Mouse (Mus musculus) T-helper 1 cell (primary cell): ENCODE results near the gene Rassf1.

ENCODE experiments used
- in situ Hi-C: fragments of 300-600 bp; cut with MboI, MseI; formaldehyde crosslinking; loops from one replicate; pipeline ENCODE4 v1.15.1; 2025; ENCODE audit warnings: high pct_unique_total_duplicates

Rassf1 gene

DNA sequence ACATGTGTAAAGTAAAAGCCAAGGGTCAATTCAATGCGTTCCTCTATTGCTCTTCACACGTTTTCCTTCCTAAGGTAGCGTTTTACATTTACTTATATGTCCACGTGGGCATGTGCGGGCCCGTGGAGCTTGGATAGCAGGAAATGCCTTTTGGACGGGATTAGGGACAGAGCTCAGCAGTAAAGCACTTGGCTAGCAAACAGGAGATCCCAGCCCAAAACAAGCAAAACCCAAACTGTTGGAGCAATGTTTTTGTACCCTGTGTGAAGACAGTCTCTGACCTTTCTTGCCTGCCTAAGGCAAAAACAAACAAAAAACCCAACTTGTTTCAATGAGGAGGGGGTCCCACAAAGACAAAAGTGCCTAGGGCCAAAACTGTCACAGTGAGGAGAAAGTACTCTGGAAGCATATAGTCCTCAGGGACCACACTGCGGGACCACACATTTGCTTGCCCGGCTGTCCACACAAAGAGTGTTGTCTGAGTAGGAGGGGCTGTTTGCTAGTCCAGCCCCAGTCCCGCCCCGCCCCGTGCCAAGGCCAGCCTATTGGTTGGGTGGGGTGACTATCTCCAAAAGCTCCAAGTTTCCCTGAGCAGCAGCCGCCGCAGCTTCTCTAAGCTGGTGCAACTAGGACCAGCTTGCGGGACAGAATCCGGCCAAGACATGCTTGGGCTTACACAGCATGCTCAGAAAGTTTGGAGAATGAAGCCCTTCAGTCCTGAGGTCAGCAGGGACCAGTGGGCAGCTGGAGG lies 25.2 kb downstream of the Rassf1 start, which contains the start of gene Hyal1:
TSS of gene Hyal1 (plus strand) at position 571 of the 751 bp plus-strand sequence.
- in situ Hi-C loops, result no loop called here

GRCm38 (mm10) chr9:107577871-107578270 lies 26.5 kb downstream of the Rassf1 start:
- in situ Hi-C loops, result no loop called here

GRCm38 (mm10) chr9:107578587-107578986 lies 27.2 kb downstream of the Rassf1 start, which contains the start of gene Naa80:
Naa80 (plus strand) TSS chr9:107578887.
- in situ Hi-C loops, result no loop called here

DNA sequence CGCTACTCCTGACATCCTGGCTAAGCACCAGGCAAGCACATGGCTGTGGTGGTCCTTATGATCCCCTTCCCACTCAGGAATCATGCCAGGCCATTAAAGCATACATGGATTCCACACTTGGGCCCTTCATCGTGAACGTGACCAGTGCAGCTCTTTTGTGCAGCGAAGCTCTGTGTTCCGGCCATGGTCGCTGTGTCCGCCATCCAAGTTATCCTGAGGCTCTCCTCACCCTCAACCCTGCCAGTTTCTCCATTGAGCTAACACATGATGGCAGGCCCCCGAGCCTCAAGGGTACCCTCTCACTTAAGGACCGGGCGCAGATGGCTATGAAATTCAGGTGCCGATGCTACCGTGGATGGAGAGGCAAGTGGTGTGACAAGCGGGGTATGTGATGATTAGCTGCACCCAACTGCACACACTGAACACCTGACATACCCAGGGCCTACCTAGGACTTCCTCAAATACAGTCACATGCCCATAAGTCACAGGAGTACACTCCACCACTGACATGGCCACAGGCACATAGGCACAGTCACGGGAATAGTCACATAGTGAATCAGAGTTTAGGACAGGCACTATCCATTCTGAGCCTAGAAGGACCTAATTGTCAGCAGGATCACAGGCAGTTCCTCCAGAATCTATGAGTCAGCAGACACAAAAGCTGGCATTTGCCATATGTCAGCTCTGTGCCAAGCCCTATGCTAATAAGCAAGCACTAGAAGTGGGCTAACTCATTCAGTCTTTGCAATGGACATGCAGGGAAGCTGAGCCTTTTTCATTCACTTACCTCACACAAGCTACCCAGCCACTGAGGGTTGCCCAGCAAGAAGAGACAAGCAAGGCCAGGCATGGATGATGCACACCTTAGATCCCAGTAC lies 27.9 kb downstream of the Rassf1 start:
- in situ Hi-C loops, result no loop called here

GRCm38 (mm10) chr9:107580501-107581317 lies 29.4 kb downstream of the Rassf1 start, which contains the start of gene Hyal3:
Hyal3 (plus strand) TSS chr9:107580818.
- in situ Hi-C loops, result no loop called here

GRCm38 (mm10) chr9:107581584-107581983 lies 30.2 kb downstream of the Rassf1 start:
- in situ Hi-C loops, result no loop called here

GRCm38 (mm10) chr9:107582509-107583062 lies 31.2 kb downstream of the Rassf1 start:
- in situ Hi-C loops, result no loop called here

DNA sequence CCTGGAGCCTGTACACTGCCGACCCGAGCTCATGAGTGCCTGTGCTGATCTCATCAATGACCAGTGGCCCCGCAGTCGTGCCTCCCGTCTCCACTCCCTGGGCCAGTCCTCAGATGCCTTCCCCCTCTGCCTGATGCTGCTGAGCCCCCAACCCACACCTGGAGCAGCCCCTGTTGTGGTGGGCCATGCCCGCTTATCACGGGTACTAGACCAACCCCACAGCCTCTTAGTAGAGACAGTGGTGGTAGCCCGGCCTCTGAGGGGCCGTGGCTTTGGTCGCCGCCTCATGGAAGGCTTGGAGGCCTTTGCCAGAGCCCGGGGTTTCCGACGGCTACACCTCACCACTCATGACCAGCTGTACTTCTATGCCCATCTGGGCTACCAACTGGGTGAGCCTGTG lies 31.8 kb downstream of the Rassf1 start:
- in situ Hi-C loops, result no loop called here

DNA sequence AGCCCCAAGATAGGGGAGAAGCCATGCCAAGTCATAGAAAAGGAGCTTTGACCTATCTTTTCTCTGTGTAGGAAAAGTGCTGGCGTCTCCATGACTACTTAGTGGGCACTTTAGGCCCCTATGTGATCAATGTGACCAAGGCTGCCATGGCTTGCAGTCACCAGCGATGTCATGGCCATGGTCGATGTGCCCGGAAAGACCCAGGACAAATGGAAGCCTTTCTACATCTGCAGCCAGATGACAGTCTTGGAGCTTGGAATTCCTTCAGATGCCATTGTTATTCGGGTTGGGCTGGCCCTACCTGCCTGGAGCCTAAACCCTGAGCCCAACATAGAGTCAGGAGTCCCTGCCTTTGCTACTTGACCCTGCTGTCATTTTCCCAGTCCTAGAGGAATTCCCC lies 35.1 kb downstream of the Rassf1 start:
- in situ Hi-C loops, result no loop called here

DNA sequence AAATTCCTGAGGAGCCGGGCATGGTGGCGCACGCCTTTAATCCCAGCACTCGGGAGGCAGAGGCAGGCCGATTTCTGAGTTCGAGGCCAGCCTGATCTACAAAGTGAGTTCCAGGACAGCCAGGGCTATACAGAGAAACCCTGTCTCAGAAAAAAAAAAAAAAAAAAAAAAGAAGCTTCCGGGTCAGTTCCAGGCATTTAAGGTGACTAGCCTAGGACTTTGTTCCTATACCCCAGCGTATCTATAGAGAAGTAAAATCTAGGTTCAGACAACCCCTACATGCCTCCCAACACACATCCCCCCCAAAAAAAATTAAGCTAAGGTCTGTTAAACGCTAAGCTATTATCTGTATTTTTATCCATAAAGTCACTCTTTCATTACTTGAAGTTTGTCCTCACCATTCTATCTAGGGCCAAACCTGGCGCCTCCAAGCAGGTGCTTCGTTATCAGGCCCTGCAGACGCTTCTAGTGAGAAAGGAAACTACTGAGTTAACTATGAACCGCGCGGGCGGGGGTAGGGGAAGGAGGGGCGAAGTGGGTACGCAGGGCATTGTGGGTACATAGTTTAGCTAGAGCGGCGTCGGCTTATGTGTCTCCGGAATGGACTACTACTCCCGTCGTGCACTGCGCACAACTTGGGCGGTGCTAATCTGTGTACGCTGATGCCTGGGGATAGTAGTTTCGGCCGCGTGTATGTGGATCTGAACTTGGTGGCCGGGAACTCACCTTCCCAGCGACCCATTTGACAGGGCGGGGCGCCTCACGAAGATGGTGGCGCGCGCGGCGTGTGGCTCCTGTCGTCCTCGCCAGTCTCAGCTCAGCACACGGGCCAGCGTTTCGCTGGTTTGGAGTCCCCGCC lies 35.8 kb downstream of the Rassf1 start, which contains the start of gene Ifrd2:
TSS of gene Ifrd2 (plus strand) at position 669 of the 859 bp plus-strand sequence.
- in situ Hi-C loops, result no loop called here

DNA sequence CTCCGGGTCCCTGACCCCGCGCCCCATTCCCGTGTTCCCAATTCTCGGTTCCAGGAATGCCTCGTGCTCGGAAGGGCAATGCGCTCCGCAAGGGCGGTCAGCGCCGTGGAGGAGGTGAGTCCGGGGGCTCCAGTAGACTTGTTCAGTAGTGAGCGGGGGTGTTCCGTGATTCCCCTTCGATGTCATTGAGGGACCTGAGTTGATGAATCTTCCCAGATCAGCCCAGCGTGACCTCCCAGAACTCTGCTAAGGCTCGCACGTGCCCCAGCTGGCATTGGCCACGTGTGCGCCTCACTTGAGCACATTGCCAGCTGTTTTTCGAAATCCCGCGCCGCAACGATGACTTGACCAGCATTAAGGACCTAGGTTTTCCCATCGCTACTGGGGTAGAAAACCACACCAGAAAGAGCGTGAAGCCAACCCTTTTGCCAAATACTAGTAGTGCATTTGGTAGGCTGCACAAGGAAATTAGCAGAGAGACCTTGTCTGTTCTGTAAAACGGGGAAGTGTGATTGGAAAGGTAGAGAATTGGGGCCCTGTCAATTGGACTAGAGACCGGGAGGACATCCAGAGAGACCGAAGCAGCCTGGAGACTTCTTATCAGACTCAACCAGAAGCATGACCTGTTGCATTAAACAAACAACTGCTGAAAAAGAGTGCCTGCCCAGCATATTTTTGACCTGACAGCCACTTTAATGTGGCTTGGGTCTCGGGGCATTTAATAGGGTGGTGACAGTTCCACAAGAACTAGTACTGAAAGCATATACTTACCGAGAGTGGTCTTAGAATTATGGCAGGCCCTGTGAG lies 36.7 kb downstream of the Rassf1 start:
- in situ Hi-C loops, result no loop called here

GRCm38 (mm10) chr9:107590058-107590772 lies 38.9 kb downstream of the Rassf1 start:
- in situ Hi-C loops, result no loop called here

GRCm38 (mm10) chr9:107590773-107591060 lies 39.4 kb downstream of the Rassf1 start:
- in situ Hi-C loops, result no loop called here

- in situ Hi-C loops, result no loop called here
These were observed 42.0 kb downstream of the Rassf1 start for GRCm38 (mm10) chr9:107593101-107593976.

- in situ Hi-C loops, result no loop called here
These were observed 43.1 kb downstream of the Rassf1 start for GRCm38 (mm10) chr9:107594281-107595062.

GRCm38 (mm10) chr9:107596619-107597569 lies 45.5 kb downstream of the Rassf1 start:
- in situ Hi-C loops, result no loop called here
